Mouse (Mus musculus): Measurements from ENCODE around the gene Pde1b. TPM values are rescaled to one million over a fixed set of nuclear protein-coding genes. Genes with fewer than 3 reads are reported as not detected.

Gene Pde1b
- polyA plus RNA-seq, 1 experiment, result not detected

- no peak overlapping the region for H3K27ac ChIP-seq (ENCODE audit: insufficient read depth, low read depth, low read length)
- TF ChIP-seq CTCF (IDR thresholded peaks at IDR 0.05; ENCODE audit: insufficient read depth, low read depth, low read length) (no peak), POLR2A (IDR thresholded peaks at IDR 0.05; ENCODE audit: insufficient read depth, low read depth, low read length) (no peak)
- no peaks in the 10 kb centered on the region for H3K4me1 ChIP-seq (ENCODE audit: control insufficient read depth, insufficient read depth, low read length)
- WGBS, result 51% methylated on average over 3 of the region's 3 CpGs
- H3K4me3 ChIP-seq (ENCODE audit: insufficient read depth, low read depth, low read length), result no peak overlapping the region
Measured at GRCm38 (mm10) chr15:103552096-103552690, 49.4 kb downstream of the Pde1b start.

GRCm38 (mm10) chr15:103564981-103565380, 62.1 kb downstream of the Pde1b start, which contains the start of gene Glycam1:
Gene Glycam1 (minus strand): TSS chr15:103565081.
- no peak within 1 kb of the TSS for H3K27ac ChIP-seq (ENCODE audit: insufficient read depth, low read depth, low read length)
- TF ChIP-seq CTCF (IDR thresholded peaks at IDR 0.05; ENCODE audit: insufficient read depth, low read depth, low read length), result no peak
- no peak for TF ChIP-seq POLR2A (IDR thresholded peaks at IDR 0.05; ENCODE audit: insufficient read depth, low read depth, low read length)
- H3K4me3 ChIP-seq (ENCODE audit: insufficient read depth, low read depth, low read length), result no peak within 1 kb of the TSS
- no peaks in the 10 kb centered on the region for H3K4me1 ChIP-seq (ENCODE audit: control insufficient read depth, insufficient read depth, low read length)

Other genes with a start within 250 kb of the Pde1b start
- not detected in 2 replicates for gene Nfe2, start 244.6 kb upstream of the Pde1b start, polyA plus RNA-seq (2012; ENCODE audit: insufficient read depth, insufficient read length, low replicate concordance, missing spikeins)
- not detected in 2 replicates for gene Copz1, start 230.3 kb upstream of the Pde1b start, polyA plus RNA-seq (2012; ENCODE audit: insufficient read depth, insufficient read length, low replicate concordance, missing spikeins)
- gene Gpr84, start 192.4 kb upstream of the Pde1b start, polyA plus RNA-seq (2012; ENCODE audit: insufficient read depth, insufficient read length, low replicate concordance, missing spikeins), result not detected in 2 replicates
- gene Zfp385a, start 162.9 kb upstream of the Pde1b start, polyA plus RNA-seq (2012; ENCODE audit: insufficient read depth, insufficient read length, low replicate concordance, missing spikeins), result not detected in 2 replicates
- not detected in 2 replicates for gene Itga5, start 136.3 kb upstream of the Pde1b start, polyA plus RNA-seq (2012; ENCODE audit: insufficient read depth, insufficient read length, low replicate concordance, missing spikeins)
- not detected in 2 replicates for gene Gtsf1, start 72.6 kb upstream of the Pde1b start, polyA plus RNA-seq (2012; ENCODE audit: insufficient read depth, insufficient read length, low replicate concordance, missing spikeins)
- gene Gtsf2, start 54.6 kb upstream of the Pde1b start, polyA plus RNA-seq (2012; ENCODE audit: insufficient read depth, insufficient read length, low replicate concordance, missing spikeins), result not detected in 2 replicates
- gene Nckap1l, start 49.2 kb upstream of the Pde1b start, polyA plus RNA-seq (2012; ENCODE audit: insufficient read depth, insufficient read length, low replicate concordance, missing spikeins), result not detected in 2 replicates
- not detected in 2 replicates for gene Ppp1r1a, start 35.0 kb downstream of the Pde1b start, polyA plus RNA-seq (2012; ENCODE audit: insufficient read depth, insufficient read length, low replicate concordance, missing spikeins)
- gene Glycam1, start 62.0 kb downstream of the Pde1b start, polyA plus RNA-seq (2012; ENCODE audit: insufficient read depth, insufficient read length, low replicate concordance, missing spikeins), result not detected in 2 replicates

All from olfactory bulb, adult 2 months (tissue).